Mouse (Mus musculus) natural killer cell, adult 2 months (primary cell): ENCODE data around the gene Olfr1140.

Source experiments
- DNase-seq, 2 experiments: peaks; one replicate each; pipeline ENCODE4 v3.0.0; 2022; ENCODE audit warnings: low spot score in 2 of 2

The Olfr1140 gene

GRCm38 (mm10) chr2:87743452-87743851 lies at the start of gene Olfr1140:
Gene Olfr1140, plus strand, starts transcription at chr2:87743752.
- DNase-seq, result no peak

DNA sequence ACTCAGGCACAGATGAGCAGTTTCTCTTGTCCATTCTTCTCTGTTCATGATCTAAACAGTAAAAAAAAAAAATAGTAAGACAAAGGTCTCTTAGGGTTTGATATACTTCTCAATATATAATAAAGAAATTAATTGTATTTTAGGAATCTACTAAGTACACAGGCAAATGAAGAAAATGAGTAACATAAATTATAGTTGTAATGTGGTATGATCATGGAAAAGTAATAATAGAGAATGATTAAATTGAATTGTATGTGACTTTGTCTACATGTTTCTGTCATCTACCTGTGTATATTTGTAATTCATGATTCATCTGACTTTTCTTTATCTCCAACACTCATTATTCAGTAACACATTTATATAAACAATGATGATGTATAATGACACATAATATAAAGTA lies 49.7 kb upstream of the Olfr1140 start, which contains the start of gene Olfr1136:
Gene Olfr1136, minus strand, starts transcription at position 101 of the 400 bp plus-strand sequence.
- no peak for DNase-seq

DNA sequence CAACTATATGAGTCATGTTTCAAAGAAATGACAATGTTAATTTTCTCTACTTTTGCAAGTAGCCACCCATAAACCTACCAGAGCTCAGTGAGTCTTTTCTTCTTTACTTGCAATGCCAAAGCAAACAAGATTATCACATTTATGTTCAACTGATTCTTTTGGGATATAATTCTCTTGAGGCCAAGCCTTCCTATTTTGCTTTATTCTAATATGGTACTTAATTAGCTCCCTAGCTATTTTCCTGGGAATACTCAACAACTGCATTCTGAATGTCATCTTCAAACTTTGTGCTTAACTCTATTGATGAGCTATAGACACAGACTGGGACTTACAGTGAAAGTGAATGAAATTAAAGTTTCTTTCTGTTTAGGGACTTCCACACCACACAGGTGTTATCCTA lies 30.5 kb upstream of the Olfr1140 start, which contains the start of gene Olfr1137:
Gene Olfr1137, minus strand, starts transcription at position 101 of the 400 bp plus-strand sequence.
- DNase-seq, result no peak

- no peak for DNase-seq
Observed at GRCm38 (mm10) chr2:87739878-87740277, 3.7 kb upstream of the Olfr1140 start, which contains the start of gene Olfr1138. Gene Olfr1138, minus strand, starts transcription at chr2:87739978.

- no peak for DNase-seq
Observed at GRCm38 (mm10) chr2:87753891-87754290, 10.3 kb downstream of the Olfr1140 start, which contains the start of gene Olfr1141. Gene Olfr1141, minus strand, starts transcription at chr2:87753991.

GRCm38 (mm10) chr2:87776143-87776542 lies 32.6 kb downstream of the Olfr1140 start:
- DNase-seq, result no peak

DNA sequence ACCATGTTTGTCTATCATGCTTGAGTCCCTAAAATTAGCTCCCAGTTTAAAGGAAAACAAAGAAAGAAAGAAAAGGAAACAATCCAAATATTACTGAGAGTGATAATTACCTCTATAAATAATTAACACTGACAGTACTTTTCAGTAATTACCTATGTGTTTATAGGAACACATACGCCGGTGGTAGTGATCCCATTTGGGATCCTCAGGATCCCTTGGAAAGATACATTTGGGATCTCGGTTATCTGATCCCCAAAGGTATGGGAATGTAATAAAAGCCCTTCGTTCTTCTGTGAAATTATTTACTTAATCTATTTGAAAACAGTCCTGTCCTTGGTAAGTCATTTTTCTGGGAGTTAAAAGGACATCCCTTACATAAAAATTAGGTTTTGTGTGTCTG lies 35.6 kb downstream of the Olfr1140 start, which contains the start of gene Olfr152:
Gene Olfr152, plus strand, starts transcription at position 301 of the 400 bp plus-strand sequence.
- no peak for DNase-seq
